Mouse (Mus musculus) midbrain, embryonic 10.5 days (tissue): Measurements from ENCODE around the gene Cyba. TPM values are rescaled to one million over a fixed set of nuclear protein-coding genes. Genes with fewer than 3 reads are reported as not detected.

ENCODE experiments used
- DNase-seq: peaks from one replicate; pipeline ENCODE4 v3.0.0-alpha.2; 2017; ENCODE audit warnings: low spot score
- H3K27ac ChIP-seq: fragments of 300-500 bp; sonication (generic); replicated peaks from 2 replicates; pipeline ENCODE4 v1.5.1; 2016; ENCODE audit warnings: mild to moderate bottlenecking
- H3K27me3 ChIP-seq: fragments of 300-500 bp; sonication (generic); 2 replicates; pipeline ENCODE4 v1.6.1; 2016; ENCODE audit warnings: low read depth, mild to moderate bottlenecking; ENCODE audit not compliant: poor library complexity, severe bottlenecking
- H3K36me3 ChIP-seq: fragments of 300-500 bp; sonication (generic); 2 replicates; pipeline ENCODE4 v1.6.1; 2016; ENCODE audit warnings: mild to moderate bottlenecking, moderate library complexity
- H3K4me1 ChIP-seq: fragments of 300-500 bp; sonication (generic); 2 replicates; pipeline ENCODE4 v1.6.1; 2016
- H3K4me3 ChIP-seq: fragments of 300-500 bp; sonication (generic); 2 replicates; pipeline ENCODE4 v1.5.1; 2016; ENCODE audit warnings: mild to moderate bottlenecking, moderate library complexity
- H3K9me3 ChIP-seq: fragments of 300-500 bp; sonication (generic); replicated peaks from 2 replicates; pipeline ENCODE4 v1.6.1; 2016; ENCODE audit warnings: mild to moderate bottlenecking
- WGBS: fragments of 180-500 bp; shearing (Covaris S2); methylation state at CpG from one replicate; pipeline ENCODE4 v1.1.7; 2016; 5-methylcytosine and 5-hydroxymethylcytosine counted together
- polyA plus RNA-seq: library from polyadenylated mRNA; unstranded; fragments of >200 nt; fragmentation: Nextera tagmentation; extraction: Ambion mirVana; gene quantifications from 2 replicates; pipeline ENCODE4 v1.2.1, GENCODE M21; 2016

Gene Cyba
- polyA plus RNA-seq, 1 experiment from 2014 or later = 75.8 TPM

DNA sequence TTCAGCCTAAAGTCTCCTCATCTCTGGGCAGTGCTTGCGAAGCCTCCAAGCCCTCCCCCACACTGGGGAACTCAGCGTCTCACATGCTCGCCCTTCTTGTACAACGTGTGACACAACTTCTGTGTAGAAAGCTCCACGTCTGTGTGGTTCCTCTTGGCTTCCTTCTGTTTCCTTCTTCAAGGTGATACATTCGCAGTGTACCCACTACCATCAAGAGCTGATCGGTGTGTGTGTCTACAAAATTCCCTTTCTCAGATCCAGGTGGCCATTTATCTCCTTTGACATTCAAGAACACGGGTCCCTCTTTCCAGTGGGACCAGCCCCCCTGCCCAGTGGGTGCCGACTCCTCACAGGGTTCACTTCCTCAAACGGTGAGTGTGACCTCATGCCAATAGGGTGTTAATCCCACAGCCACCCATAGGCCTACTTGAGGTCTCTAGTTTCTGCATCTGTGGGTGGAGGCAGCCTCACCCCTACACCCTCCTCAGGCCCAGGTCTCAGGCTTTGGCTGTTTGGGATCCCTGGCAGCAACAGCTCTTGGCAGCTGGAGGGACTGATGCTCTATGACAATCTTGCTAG, 2.6 kb downstream of the Cyba start:
- peaks cover 28% of the 10 kb centered on the region for H3K4me1 ChIP-seq
- peaks cover 20% of the 10 kb centered on the region for H3K36me3 ChIP-seq
- H3K4me3 ChIP-seq = no peak overlapping the region
- 85% methylated on average over 10 of the region's 10 CpGs for WGBS
- peaks cover 9% of the 10 kb centered on the region; the same call in 1 of the 2 replicates for H3K27me3 ChIP-seq
- H3K27ac ChIP-seq = no peak overlapping the region
- no peak for DNase-seq
- no peaks in the 10 kb centered on the region for H3K9me3 ChIP-seq

DNA sequence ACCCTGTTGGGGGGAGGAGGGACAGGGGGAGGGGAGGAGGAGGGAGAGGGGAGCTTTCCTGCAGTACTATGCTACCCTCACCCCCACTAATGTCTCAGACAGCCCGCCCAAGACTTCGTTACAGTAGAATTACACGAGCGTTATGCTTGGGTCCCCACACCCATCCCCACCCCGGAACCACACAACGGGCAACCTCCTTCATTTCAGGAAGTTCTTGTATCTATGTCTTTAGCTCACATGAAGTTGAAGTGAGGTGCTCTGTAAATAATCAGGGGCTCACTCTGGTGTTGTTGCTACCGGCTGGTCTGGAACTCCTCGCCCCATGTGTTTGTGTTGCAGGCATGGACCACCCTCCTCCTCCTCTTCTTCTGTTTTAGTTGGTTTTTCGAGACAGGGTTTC, 4.6 kb downstream of the Cyba start:
- WGBS = 86% methylated on average over 9 of the region's 9 CpGs

DNA sequence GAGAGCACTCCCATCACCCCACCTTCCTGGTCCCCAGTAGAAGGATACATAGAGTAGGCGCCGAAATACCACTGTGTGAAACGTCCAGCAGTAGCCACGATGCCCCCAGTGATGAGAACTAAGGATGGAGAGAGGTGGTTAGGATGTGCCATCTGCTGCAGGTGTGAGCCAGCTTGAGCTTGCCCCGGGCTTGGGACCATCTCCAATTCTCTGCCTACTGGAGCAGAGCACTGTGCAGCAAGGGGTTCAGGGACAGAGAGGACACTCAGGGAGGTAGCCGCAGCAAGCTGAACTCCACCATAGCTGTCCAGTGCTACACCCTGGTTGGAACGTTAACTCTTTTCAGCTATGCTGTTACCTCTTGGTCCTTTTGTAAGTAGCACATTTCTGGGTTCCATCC, 5.1 kb downstream of the Cyba start:
- peaks cover 18% of the 10 kb centered on the region for H3K4me1 ChIP-seq
- no peak for DNase-seq
- no peak overlapping the region for H3K27ac ChIP-seq
- H3K36me3 ChIP-seq = 0 out of 2 replicates have a peak, but pooled peaks cover 5% of the 10 kb centered on the region
- H3K27me3 ChIP-seq = 0 out of 2 replicates have a peak, but pooled peaks cover 9% of the 10 kb centered on the region
- no peaks in the 10 kb centered on the region for H3K9me3 ChIP-seq
- WGBS = 90% methylated on average over 7 of the region's 7 CpGs
- no peak overlapping the region for H3K4me3 ChIP-seq

More for the DNA sequence above, 4.6 kb downstream of the Cyba start:
- Histone ChIP-seq H3K36me3 (0 out of 2 replicates have a peak, but pooled peaks cover 5% of the 10 kb centered on the region), H3K4me3 (no peak overlapping the region), H3K9me3 (no peaks in the 10 kb centered on the region), H3K4me1 (peaks cover 23% of the 10 kb centered on the region), H3K27me3 (peaks cover 9% of the 10 kb centered on the region; the same call in 1 of the 2 replicates), H3K27ac (no peak overlapping the region)
- no peak for DNase-seq

DNA sequence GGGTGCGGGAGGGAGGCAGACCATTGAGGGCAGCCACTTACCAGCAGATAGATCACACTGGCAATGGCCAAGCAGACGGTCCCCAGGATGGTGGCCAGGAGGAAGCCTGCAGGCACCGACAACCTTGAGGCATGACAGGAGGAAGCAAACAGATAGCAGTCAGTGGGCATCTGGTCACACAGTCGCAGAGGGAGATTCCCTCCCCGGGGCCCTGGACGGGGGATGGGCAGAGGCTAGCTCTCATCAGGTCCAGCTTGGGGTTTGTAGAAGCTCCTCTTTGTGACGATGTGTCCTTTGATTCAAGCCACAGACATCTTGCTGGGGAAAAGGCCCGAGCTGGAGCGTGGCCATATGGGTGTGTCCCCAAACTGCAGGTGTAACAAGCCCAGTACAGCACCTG, 6.6 kb downstream of the Cyba start:
- WGBS = 82% methylated on average over 9 of the region's 9 CpGs
- H3K9me3 ChIP-seq = no peaks in the 10 kb centered on the region
- no peak overlapping the region for H3K4me3 ChIP-seq
- no peak overlapping the region for H3K27ac ChIP-seq
- DNase-seq = no peak
- no peaks in the 10 kb centered on the region for H3K27me3 ChIP-seq
- 0 out of 2 replicates have a peak, but pooled peaks cover 5% of the 10 kb centered on the region for H3K36me3 ChIP-seq
- peaks cover 3% of the 10 kb centered on the region; the same call in 1 of the 2 replicates for H3K4me1 ChIP-seq

DNA sequence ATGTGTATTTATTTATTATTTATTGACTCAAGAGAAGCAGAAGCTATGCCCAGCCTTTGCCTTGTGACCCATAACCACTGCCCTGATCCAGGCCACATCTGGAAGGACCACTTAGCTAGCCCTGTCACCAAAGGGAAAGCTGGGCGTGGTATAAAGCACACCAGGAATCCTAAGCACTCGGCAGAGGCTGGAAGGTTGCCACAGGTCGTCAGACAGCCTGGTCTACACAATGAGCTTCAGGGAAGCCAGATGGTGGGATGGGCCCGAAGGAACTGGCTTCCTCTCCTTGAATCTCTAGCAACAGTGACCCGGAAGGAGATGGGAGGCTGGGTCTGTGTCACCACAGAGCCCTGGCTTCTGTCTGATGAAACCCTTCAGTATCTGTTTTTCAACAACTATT, 9.1 kb downstream of the Cyba start:
- peaks cover 14% of the 10 kb centered on the region for H3K36me3 ChIP-seq
- H3K4me3 ChIP-seq = no peak overlapping the region
- no peaks in the 10 kb centered on the region for H3K9me3 ChIP-seq
- no peak overlapping the region for H3K27ac ChIP-seq
- H3K27me3 ChIP-seq = no peaks in the 10 kb centered on the region
- no peak for DNase-seq
- WGBS = 63% methylated on average over 5 of the region's 5 CpGs
- H3K4me1 ChIP-seq = no peaks in the 10 kb centered on the region; the same call in 1 of the 2 replicates

DNA sequence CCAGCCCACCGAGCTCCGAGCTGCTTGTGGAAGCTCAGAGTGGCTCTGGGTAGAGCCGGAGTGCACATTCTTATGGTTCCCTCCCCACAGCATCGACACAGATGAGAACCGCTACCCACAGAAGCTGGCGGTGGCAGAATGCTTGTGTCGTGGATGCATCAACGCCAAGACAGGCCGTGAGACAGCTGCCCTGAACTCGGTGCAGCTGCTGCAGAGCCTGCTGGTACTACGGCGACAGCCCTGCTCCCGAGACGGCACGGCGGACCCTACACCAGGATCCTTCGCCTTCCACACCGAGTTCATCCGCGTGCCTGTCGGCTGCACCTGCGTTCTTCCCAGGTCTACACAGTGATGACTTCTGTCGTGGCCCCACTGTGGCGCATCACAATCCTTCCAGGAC, 9.5 kb downstream of the Cyba start:
- no peaks in the 10 kb centered on the region; the same call in 1 of the 2 replicates for H3K4me1 ChIP-seq
- no peak overlapping the region for H3K4me3 ChIP-seq
- no peaks in the 10 kb centered on the region for H3K9me3 ChIP-seq

DNA sequence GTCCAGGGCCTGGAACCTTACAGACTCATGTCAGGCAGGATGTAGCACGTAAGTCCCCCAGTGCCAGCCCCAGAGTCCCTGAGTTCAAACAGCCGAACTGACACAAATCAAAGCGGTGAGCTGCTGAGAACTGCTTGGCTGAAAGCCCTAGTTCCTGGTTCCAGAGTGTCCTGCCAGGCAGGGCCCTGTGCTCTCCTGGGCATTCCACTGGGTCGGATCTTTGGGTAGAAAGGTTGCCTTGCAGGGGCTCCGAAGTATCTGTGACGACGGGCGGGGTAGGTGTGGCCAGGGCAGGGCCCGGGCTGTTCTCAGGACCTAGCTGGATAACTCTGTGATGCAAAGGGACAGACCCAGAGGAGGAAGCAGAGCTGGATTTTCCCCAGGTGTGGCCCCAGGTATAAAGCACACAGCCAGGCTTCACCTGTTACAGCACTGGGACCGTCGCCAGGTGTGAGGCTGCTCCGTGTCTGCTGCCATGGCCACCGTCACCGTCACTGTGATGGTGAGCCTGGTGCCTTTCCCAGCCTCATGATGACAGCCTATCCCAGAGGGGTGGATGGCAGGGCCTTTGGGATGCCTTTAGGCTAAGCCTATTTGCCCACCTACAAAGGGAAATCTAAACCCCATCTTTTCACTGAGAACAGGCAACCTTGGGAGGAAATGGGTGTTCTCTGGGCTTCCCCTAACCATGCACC, 11.2 kb downstream of the Cyba start, which contains the start of gene Il17c:
Gene Il17c (plus strand): TSS at position 645 of the 695 bp plus-strand sequence.
- H3K4me3 ChIP-seq = no peak within 1 kb of the TSS
- H3K27ac ChIP-seq = no peak within 1 kb of the TSS
- DNase-seq = no peak
- H3K27me3 ChIP-seq = no peaks in the 10 kb centered on the region
- peaks cover 35% of the 10 kb centered on the region for H3K36me3 ChIP-seq
- no peaks in the 10 kb centered on the region; the same call in 1 of the 2 replicates for H3K4me1 ChIP-seq
- 88% methylated on average over 14 of the region's 14 CpGs for WGBS
- H3K9me3 ChIP-seq = no peaks in the 10 kb centered on the region

More for the DNA sequence above, 9.5 kb downstream of the Cyba start:
- DNase-seq = no peak
- no peak overlapping the region for H3K27ac ChIP-seq
- peaks cover 18% of the 10 kb centered on the region for H3K36me3 ChIP-seq
- H3K27me3 ChIP-seq = no peaks in the 10 kb centered on the region
- 89% methylated on average over 24 of the region's 24 CpGs for WGBS

DNA sequence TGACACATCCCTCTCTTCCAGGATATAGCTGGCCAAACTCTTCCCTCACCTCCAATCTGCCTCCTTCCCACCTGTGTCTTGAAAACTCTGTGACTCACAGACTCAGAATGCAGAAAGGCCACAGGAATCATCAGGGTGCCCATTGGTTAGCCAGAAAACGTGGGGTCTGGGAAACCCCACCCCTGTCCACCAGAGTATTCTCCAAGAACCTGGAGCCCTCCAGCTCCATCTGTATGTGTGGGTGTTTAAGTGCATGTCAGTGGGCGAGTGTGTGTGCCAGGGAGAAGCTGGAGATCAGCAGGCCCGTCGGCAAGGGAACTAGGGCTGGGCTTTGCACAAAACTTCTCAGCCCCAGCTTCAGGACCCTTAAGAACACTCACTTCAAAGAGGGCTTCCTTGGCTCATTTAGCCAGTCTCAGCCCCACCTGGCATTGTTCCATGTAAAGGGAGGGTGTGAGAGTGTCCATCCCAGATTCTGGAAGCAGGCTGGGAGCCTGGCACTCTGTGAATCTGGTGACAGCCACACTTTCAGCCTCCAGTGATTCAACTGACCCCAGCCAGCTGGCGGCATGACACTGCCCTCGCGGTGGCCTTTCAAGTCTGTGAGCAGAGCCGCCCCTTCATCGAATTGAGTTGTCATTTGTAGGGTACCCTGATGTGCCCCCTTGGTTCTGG, 12.7 kb downstream of the Cyba start:
- Histone ChIP-seq H3K4me3 (no peak overlapping the region), H3K27ac (no peak overlapping the region), H3K36me3 (peaks cover 50% of the 10 kb centered on the region), H3K4me1 (no peaks in the 10 kb centered on the region; the same call in 1 of the 2 replicates), H3K27me3 (no peaks in the 10 kb centered on the region), H3K9me3 (no peaks in the 10 kb centered on the region)
- DNase-seq = no peak
- WGBS = 77% methylated on average over 9 of the region's 9 CpGs

DNA sequence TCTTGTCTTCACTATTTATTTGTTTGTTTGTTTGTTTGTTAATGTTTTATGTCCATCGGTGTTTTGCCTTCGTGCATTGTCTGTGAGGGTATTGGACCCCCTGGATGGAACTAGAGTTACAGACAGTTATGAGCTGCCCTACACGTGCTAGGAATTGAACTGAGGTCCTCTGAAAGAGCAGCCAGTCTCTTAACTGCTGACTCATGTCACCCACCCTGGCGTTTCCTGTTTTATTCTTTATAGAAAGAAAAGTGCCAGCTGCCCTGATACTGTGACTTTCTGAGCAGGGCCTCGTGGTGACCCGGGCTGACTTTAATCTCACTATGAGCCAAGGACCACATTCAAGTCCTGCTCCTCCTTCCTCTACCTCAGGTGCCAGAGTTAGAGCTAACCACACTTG, 17.2 kb downstream of the Cyba start:
- no peaks in the 10 kb centered on the region for H3K27me3 ChIP-seq
- no peaks in the 10 kb centered on the region for H3K9me3 ChIP-seq
- peaks cover 90% of the 10 kb centered on the region for H3K36me3 ChIP-seq
- no peak overlapping the region for H3K4me3 ChIP-seq
- WGBS = 94% methylated on average over 6 of the region's 6 CpGs
- no peaks in the 10 kb centered on the region; the same call in 1 of the 2 replicates for H3K4me1 ChIP-seq
- DNase-seq = no peak
- H3K27ac ChIP-seq = no peak overlapping the region

DNA sequence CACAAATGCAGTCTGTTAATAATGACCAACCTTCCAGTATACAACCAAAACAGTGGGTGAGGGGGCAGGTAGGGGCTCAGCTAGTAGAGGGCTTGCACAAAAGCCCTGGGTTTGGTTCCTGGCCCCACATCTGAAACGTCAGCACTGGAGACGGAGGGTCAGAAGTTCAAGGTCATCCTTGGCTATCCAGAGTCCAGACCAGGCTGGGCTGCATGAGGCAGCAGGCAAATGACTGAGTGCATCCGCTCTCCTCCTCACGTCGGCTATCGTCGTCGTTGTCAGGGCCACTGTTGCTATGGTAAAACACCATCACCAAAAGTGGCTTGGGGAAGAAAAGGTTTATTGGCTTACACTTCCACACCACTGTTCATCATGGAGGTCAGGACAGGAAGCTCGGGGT, 18.4 kb downstream of the Cyba start:
- Histone ChIP-seq H3K4me3 (no peak overlapping the region), H3K27me3 (no peaks in the 10 kb centered on the region), H3K27ac (no peak overlapping the region), H3K9me3 (no peaks in the 10 kb centered on the region), H3K4me1 (no peaks in the 10 kb centered on the region), H3K36me3 (peaks cover 100% of the 10 kb centered on the region)
- WGBS = 92% methylated on average over 9 of the region's 9 CpGs
- DNase-seq = no peak

DNA sequence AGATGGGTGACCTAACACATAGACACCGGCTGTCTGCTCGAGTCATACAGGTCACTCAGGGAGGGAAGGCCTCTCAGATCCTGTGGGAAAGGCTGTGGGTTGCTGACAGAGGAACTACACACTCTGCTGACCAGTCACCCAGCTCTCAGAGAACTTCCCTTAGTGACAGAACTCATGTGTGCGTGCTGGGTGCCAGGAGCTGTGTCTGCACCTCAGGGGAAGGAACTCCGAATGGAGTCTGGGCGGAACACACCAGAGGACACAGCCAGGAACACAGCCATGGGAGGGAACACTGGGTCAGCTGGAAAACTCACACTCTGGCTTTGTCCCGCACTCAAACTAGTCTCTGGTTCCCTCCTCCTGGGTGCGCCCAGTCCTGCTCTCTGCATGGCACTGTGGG, 25.1 kb downstream of the Cyba start:
- H3K4me3 ChIP-seq = no peak overlapping the region
- no peak overlapping the region for H3K27ac ChIP-seq
- 96% methylated on average over 7 of the region's 7 CpGs for WGBS
- H3K27me3 ChIP-seq = no peaks in the 10 kb centered on the region
- no peaks in the 10 kb centered on the region for H3K4me1 ChIP-seq
- peaks cover 99% of the 10 kb centered on the region for H3K36me3 ChIP-seq
- no peaks in the 10 kb centered on the region for H3K9me3 ChIP-seq
- DNase-seq = no peak

DNA sequence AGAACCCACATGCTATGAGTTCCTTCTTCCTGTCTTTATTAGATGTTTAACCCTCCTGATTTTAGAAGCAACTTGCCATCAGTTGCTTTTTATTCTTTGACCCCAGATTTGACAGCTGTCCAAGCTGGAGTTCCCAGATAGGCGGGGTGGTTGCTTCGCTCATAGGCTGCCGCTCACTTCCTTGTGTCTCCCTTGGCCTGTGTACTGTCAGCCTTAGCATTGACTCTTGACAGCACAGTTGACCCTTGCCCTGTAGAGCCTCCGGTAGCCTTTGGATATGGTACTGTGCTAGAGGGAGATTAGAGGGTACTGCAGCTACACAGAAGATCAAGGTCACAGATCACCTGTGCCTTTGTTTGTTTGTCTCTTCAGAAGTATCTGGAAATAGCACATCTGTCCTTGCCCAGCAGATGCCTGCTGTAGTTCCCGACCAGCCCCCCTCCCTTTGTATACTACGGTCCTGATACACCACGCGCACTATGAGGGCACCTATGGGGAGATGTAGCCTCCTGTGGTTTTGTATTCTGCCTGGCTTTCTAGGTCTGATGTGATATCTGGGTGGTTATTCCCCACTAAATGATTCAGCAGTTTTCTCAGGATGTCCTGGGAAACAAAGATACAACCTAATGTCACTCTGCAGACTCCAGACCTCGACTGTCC, 27.5 kb downstream of the Cyba start:
- DNase-seq = no peak
- Histone ChIP-seq H3K4me3 (no peak overlapping the region), H3K4me1 (no peaks in the 10 kb centered on the region), H3K27ac (no peak overlapping the region), H3K9me3 (no peaks in the 10 kb centered on the region), H3K36me3 (peaks cover 99% of the 10 kb centered on the region), H3K27me3 (no peaks in the 10 kb centered on the region)
- WGBS = 90% methylated on average over 9 of the region's 9 CpGs
